Mouse (Mus musculus) heart, adult 2 months (tissue): ENCODE results near the gene 8030411F24Rik.

Source experiments
- CTCF ChIP-seq: fragments of 200-600 bp; IDR thresholded peaks from 2 replicates; pipeline ENCODE4 v1.8.1; 2022; ENCODE audit warnings: antibody characterized with exemption, mild to moderate bottlenecking, moderate library complexity
- EP300 ChIP-seq: fragments of 200-500 bp; IDR thresholded peaks from 2 replicates; pipeline ENCODE4 v1.6.1; 2011; ENCODE audit warnings: low read depth, low read length, control low read depth; ENCODE audit not compliant: insufficient read depth

GRCm38 (mm10) chr2:148819909-148820308, 38.1 kb downstream of the 8030411F24Rik start, which contains the start of gene Cst13:
- TF ChIP-seq CTCF (no peak), EP300 (no peak)
